Mouse (Mus musculus): ENCODE measurements around the gene Homer1.

GRCm38 (mm10) chr13:93380399-93381063, 81.1 kb downstream of the Homer1 start:
- TF ChIP-seq CTCF (IDR thresholded peaks at IDR 0.05; ENCODE audit: low read depth) = no peak
- no peak for TF ChIP-seq EP300 (IDR thresholded peaks at IDR 0.05; ENCODE audit: low read depth)

Data from heart, postnatal 0 days (tissue).